Mouse (Mus musculus): ENCODE results near the gene Olfr818.
"Not testable (repeated sequence)": the region's sequence is repeated elsewhere in the genome, so short reads cannot be mapped to it uniquely, and the experiment has no call there.

GRCm38 (mm10) chr10:129981867-129982266, 33.0 kb upstream of the Olfr818 start:
- not testable (repeated sequence) for TF ChIP-seq CTCF, EP300 (IDR thresholded peaks at IDR 0.05; ENCODE audit: low read depth)

Data from liver, embryonic 14.5 days (tissue).